Mouse (Mus musculus): ENCODE measurements around the gene Dock9.

Gene Dock9

DNA sequence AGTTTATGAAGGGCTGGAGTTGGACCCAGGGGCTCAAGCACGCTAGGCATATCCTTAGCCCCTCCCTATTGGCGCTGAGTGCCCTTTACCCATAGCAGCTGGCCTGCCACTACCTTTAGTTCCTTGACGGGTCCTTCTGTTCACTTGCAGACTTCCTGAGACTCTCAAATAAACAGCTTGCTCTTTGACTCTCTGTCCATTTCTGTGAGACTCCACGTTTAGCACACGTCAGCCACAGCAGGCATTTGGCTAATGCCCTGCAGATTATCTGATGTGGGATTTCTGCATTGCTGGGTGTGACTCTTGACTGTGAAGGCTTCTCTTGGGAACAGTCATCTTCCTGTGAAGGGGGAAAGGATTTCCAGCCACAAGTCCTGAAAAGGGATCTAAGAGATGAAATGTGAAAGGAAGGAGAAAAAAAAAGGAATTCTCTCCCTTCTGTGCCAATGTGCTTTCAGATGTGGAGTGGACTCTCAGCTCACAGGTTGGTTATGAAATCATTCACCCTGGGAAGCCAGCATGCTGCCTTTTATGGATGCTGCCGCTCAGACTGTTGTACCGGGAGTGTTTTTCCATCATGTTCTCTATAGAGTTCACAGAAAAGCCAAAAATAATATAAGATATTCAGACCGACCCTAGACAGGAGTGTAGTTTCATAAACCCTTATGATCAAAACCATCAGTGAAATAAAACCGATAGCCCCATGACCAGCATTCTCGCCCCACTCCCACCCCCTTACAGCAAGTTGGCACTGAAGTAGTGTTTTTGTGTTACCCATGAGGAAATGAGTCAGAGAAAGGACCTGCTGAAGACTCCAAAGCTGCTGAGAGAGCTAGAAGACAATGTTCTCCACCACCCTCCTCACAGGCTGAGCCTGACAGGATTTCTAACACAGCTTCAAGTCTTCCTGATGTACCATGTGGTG is 28.1 kb upstream of the Dock9 start:
- Histone ChIP-seq H3K36me3 (ENCODE audit: insufficient read depth, low read length) (no peaks in the 10 kb centered on the region), H3K4me3 (replicated peaks; ENCODE audit: low read length) (no peak overlapping the region), H3K4me1 (replicated peaks; ENCODE audit: low read depth, low read length) (peaks cover 11% of the 10 kb centered on the region), H3K27me3 (ENCODE audit: insufficient read depth, low read length) (peaks cover 7% of the 10 kb centered on the region), H3K9me3 (ENCODE audit: low read length) (no peaks in the 10 kb centered on the region)
- no peak for TF ChIP-seq NANOG (IDR thresholded peaks at IDR 0.05; ENCODE audit: borderline replicate concordance, low read length)
- TF ChIP-seq CTCF (conservative IDR thresholded peaks at IDR 0.05; ENCODE audit: low read length) = no peak
- no peak for TF ChIP-seq POU5F1 (IDR thresholded peaks at IDR 0.05; ENCODE audit: borderline replicate concordance, low read length)

DNA sequence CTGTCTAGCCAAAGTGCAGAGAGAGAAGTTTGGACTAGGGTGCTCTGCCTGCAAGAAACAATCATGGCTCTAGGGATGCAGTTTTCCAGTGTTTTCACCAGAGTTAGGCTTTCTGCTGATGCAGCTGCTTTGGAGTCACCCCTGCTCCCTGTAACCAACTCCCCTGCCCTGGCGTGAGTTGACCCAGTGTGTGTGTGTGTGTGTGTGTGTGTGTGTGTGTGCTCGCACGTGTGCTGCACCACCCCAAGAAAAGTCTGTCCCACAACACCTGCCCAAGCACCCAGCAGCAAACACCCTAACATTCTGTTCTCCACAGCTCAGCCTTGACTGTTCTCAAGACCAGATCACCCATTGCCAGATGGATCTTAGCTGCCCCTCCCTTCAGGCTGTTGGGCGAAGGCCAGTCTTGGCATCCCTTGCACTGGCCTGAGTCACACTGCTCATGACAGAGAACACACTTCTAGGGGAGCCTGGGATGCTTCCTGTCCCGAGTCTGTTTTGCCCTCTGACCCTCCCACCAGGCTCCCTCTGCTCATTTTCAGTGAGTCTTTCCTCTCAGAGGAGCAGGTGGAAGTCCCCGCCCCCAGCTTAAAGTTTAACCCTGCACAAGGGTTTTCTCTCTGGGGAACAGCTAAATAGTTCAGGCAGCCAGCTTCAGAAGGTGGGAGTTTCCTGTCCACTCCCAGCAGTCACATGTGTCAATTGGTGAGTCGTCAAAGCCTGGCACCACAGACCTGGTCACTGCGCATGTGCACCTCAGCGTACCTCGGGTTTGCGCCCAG is 26.9 kb upstream of the Dock9 start:
- Histone ChIP-seq H3K27me3 (ENCODE audit: insufficient read depth, low read length) (peaks cover 7% of the 10 kb centered on the region), H3K9me3 (ENCODE audit: low read length) (no peaks in the 10 kb centered on the region), H3K36me3 (ENCODE audit: insufficient read depth, low read length) (no peaks in the 10 kb centered on the region), H3K4me3 (replicated peaks; ENCODE audit: low read length) (no peak overlapping the region; the same call in 1 of the 2 replicates), H3K4me1 (replicated peaks; ENCODE audit: low read depth, low read length) (peaks cover 11% of the 10 kb centered on the region)
- TF ChIP-seq NANOG (IDR thresholded peaks at IDR 0.05; ENCODE audit: borderline replicate concordance, low read length) (no peak), POU5F1 (IDR thresholded peaks at IDR 0.05; ENCODE audit: borderline replicate concordance, low read length) (no peak), CTCF (conservative IDR thresholded peaks at IDR 0.05; ENCODE audit: low read length) (no peak)

DNA sequence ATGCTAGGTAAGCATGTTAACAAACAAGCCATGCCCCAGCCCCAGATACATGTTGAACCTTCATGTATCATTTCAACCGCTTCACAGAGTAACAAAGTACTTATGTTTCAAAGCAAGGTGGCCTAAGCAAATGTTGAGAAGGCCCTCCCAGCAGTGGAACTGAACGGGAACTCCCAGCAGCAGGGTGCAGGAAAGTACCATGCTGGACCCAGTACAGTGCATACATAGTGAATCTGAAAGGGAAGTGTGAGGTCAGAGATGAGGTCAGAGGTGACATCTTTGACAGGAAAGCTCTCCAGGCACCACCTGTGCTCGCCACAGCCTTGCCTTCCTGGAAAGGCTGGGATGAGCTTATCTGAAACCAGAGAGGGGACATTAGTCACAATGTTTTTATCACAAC is 25.4 kb upstream of the Dock9 start:
- Histone ChIP-seq H3K9me3 (ENCODE audit: low read length) (no peaks in the 10 kb centered on the region), H3K4me1 (replicated peaks; ENCODE audit: low read depth, low read length) (peaks cover 11% of the 10 kb centered on the region), H3K4me3 (replicated peaks; ENCODE audit: low read length) (no peak overlapping the region), H3K27me3 (ENCODE audit: insufficient read depth, low read length) (peaks cover 7% of the 10 kb centered on the region), H3K36me3 (ENCODE audit: insufficient read depth, low read length) (no peaks in the 10 kb centered on the region)
- no peak for TF ChIP-seq NANOG (IDR thresholded peaks at IDR 0.05; ENCODE audit: borderline replicate concordance, low read length)
- no peak for TF ChIP-seq POU5F1 (IDR thresholded peaks at IDR 0.05; ENCODE audit: borderline replicate concordance, low read length)
- TF ChIP-seq CTCF (conservative IDR thresholded peaks at IDR 0.05; ENCODE audit: low read length) = no peak

DNA sequence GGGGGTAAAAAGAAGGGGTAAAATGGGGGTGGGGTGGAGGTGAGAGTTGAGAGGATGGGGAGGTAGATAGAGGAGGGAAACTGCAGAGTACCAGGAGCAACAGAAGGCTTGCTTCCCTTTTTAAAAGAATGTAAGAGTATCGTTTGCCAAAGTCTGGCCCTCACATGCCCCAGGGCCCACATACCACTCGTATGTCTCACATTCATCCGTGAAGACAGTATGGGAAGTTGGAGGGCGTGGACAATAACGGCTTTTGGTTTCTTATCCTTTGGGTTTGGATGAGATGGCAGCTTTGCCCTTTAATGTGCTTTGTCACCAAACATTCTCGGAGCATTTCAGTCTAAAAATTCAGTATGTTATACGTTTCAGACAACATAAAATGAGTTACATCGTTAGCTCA is 24.9 kb upstream of the Dock9 start:
- no peaks in the 10 kb centered on the region for H3K36me3 ChIP-seq (ENCODE audit: insufficient read depth, low read length)
- H3K9me3 ChIP-seq (ENCODE audit: low read length) = no peaks in the 10 kb centered on the region
- no peak for TF ChIP-seq NANOG (IDR thresholded peaks at IDR 0.05; ENCODE audit: borderline replicate concordance, low read length)
- no peak for TF ChIP-seq POU5F1 (IDR thresholded peaks at IDR 0.05; ENCODE audit: borderline replicate concordance, low read length)
- TF ChIP-seq CTCF (conservative IDR thresholded peaks at IDR 0.05; ENCODE audit: low read length) = no peak
- peaks cover 11% of the 10 kb centered on the region for H3K4me1 ChIP-seq (replicated peaks; ENCODE audit: low read depth, low read length)
- H3K27me3 ChIP-seq (ENCODE audit: insufficient read depth, low read length) = peaks cover 7% of the 10 kb centered on the region
- no peak overlapping the region for H3K4me3 ChIP-seq (replicated peaks; ENCODE audit: low read length)

DNA sequence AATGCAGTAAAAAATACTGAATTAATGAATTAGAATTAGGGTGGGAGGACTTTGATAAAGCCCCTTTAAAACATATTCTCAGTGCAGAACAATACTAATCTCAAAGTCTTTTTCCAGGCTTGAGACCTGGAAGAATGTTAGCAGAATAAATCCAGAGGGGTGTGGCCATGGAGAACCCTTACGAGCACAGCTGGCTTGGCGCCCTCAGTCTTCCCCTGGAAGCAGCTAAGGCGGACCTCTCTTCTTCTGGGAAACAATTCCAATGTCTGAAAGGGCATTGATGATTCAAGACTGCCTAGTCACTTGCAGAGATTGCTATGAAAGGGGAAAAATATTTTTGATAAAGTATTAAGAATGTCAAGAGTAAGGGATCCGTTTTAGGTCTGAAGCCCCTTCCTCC is 9.2 kb upstream of the Dock9 start:
- H3K4me1 ChIP-seq (replicated peaks; ENCODE audit: low read depth, low read length) = no peaks in the 10 kb centered on the region
- H3K36me3 ChIP-seq (ENCODE audit: insufficient read depth, low read length) = no peaks in the 10 kb centered on the region
- no peak overlapping the region for H3K4me3 ChIP-seq (replicated peaks; ENCODE audit: low read length)
- no peaks in the 10 kb centered on the region for H3K27me3 ChIP-seq (ENCODE audit: insufficient read depth, low read length)
- TF ChIP-seq POU5F1 (IDR thresholded peaks at IDR 0.05; ENCODE audit: borderline replicate concordance, low read length) = no peak
- no peak for TF ChIP-seq CTCF (conservative IDR thresholded peaks at IDR 0.05; ENCODE audit: low read length)
- no peak for TF ChIP-seq NANOG (IDR thresholded peaks at IDR 0.05; ENCODE audit: borderline replicate concordance, low read length)
- H3K9me3 ChIP-seq (ENCODE audit: low read length) = peaks cover 17% of the 10 kb centered on the region

DNA sequence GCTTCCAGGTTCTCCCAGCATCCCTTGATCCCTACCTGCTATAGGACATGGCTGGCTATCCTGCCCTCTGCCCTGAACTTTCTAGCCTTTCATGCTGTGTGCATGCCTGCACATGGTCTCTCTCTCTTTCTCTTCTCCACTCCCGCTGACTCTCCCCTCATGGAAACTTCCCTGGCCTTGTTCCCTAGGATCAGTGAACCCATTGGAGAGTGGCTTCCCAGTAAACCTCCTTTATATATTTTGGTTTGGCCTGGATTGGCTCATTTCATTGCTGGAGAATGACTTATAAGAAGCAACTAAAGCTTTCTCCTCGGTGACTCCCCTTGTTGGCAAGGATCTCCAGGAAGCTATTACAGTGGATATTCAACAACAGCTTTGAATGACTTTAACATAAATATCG is 8.7 kb upstream of the Dock9 start:
- TF ChIP-seq NANOG (IDR thresholded peaks at IDR 0.05; ENCODE audit: borderline replicate concordance, low read length) (no peak), CTCF (conservative IDR thresholded peaks at IDR 0.05; ENCODE audit: low read length) (no peak), POU5F1 (IDR thresholded peaks at IDR 0.05; ENCODE audit: borderline replicate concordance, low read length) (no peak)
- no peaks in the 10 kb centered on the region for H3K36me3 ChIP-seq (ENCODE audit: insufficient read depth, low read length)
- H3K4me3 ChIP-seq (replicated peaks; ENCODE audit: low read length) = no peak overlapping the region
- H3K4me1 ChIP-seq (replicated peaks; ENCODE audit: low read depth, low read length) = peaks cover under 1% of the 10 kb centered on the region; the same call in 1 of the 2 replicates
- H3K9me3 ChIP-seq (ENCODE audit: low read length) = peaks cover 16% of the 10 kb centered on the region
- no peaks in the 10 kb centered on the region for H3K27me3 ChIP-seq (ENCODE audit: insufficient read depth, low read length)

DNA sequence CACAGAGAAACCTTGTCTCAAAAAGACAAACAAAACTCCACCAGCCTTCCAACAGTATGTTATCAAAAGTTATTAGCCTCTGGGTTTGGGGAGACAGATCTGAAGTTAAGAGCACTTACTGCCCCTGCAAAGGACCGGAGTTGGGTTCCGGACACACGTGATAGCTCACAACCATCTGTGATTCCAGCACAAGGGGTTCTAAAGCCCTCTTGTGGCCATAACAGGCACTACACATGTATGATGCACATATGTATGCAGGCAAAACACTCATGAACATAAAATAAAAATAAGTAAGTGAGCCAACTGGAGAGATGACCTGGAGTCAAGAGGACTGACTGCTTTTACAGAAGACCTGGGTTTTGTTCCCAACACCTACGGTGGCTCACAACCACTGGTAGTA is 6.8 kb upstream of the Dock9 start:
- Histone ChIP-seq H3K4me3 (replicated peaks; ENCODE audit: low read length) (no peak overlapping the region), H3K4me1 (replicated peaks; ENCODE audit: low read depth, low read length) (peaks cover 6% of the 10 kb centered on the region), H3K36me3 (ENCODE audit: insufficient read depth, low read length) (no peaks in the 10 kb centered on the region), H3K27me3 (ENCODE audit: insufficient read depth, low read length) (no peaks in the 10 kb centered on the region), H3K9me3 (ENCODE audit: low read length) (no peaks in the 10 kb centered on the region)
- TF ChIP-seq NANOG (IDR thresholded peaks at IDR 0.05; ENCODE audit: borderline replicate concordance, low read length) (no peak), POU5F1 (IDR thresholded peaks at IDR 0.05; ENCODE audit: borderline replicate concordance, low read length) (no peak), CTCF (conservative IDR thresholded peaks at IDR 0.05; ENCODE audit: low read length) (peak; percentile 92)

DNA sequence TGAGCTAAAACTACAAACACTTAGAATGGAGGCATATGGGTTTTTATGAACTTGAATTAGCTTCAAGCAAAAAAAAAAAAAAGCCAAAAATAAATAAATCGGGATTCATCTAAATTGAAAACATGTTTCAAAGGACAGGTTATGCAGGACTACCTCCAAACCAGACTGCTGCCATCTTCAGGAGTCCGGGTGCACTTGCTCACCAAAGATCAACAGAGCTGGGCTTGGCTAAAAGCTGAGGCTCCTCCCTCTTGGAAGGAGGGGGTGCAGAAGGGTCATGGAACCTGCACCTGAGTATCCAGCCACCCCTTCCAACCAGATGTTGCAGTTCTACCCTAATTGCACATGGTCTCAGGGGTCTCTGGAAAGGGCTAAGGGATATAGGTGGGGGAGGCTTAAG is 3.3 kb upstream of the Dock9 start:
- Histone ChIP-seq H3K9me3 (ENCODE audit: low read length) (no peaks in the 10 kb centered on the region), H3K4me1 (replicated peaks; ENCODE audit: low read depth, low read length) (peaks cover 26% of the 10 kb centered on the region), H3K27me3 (ENCODE audit: insufficient read depth, low read length) (peaks cover 12% of the 10 kb centered on the region), H3K36me3 (ENCODE audit: insufficient read depth, low read length) (no peaks in the 10 kb centered on the region), H3K4me3 (replicated peaks; ENCODE audit: low read length) (no peak overlapping the region)
- TF ChIP-seq POU5F1 (IDR thresholded peaks at IDR 0.05; ENCODE audit: borderline replicate concordance, low read length) = no peak
- TF ChIP-seq CTCF (conservative IDR thresholded peaks at IDR 0.05; ENCODE audit: low read length) = no peak
- no peak for TF ChIP-seq NANOG (IDR thresholded peaks at IDR 0.05; ENCODE audit: borderline replicate concordance, low read length)
